Mouse (Mus musculus): ENCODE measurements at regions not wholly inside any gene's neighbourhood (a gene's known extent, or its start where the extent isn't known, plus 50 kb on each side); places are given as distances from the start of the nearest gene placed in this dataset.

GRCm38 (mm10) chr1:168681685-168682491, 249.8 kb upstream of the Pbx1 start:
- peak overlapping the region; percentile 48 for H3K27ac ChIP-seq (ENCODE audit: low read depth, low read length)
- no peaks in the 10 kb centered on the region for H3K27me3 ChIP-seq (ENCODE audit: insufficient read depth, low read length)
- H3K4me3 ChIP-seq (ENCODE audit: low read depth, low read length): no peak overlapping the region
- WGBS: 42% methylated on average over 6 of the region's 6 CpGs
- no peak overlapping the region; the same call in 1 of the 2 replicates for H3K9ac ChIP-seq (replicated peaks; ENCODE audit: low read length, poor library complexity, severe bottlenecking)
- H3K9me3 ChIP-seq (ENCODE audit: low read length): no peaks in the 10 kb centered on the region
- DNase-seq (ENCODE audit: low spot score) (no peak), ATAC-seq (ENCODE audit: low FRiP score) (0 out of 2 replicates have a peak, but pooled peaks have one; percentile 20)
- TF ChIP-seq CTCF (IDR thresholded peaks at IDR 0.05): no peak
- no peaks in the 10 kb centered on the region for H3K4me1 ChIP-seq (ENCODE audit: insufficient read depth, low read length)
- no peak overlapping the region for H3K4me2 ChIP-seq (ENCODE audit: low read depth, low read length, poor library complexity, severe bottlenecking)
- H3K36me3 ChIP-seq (ENCODE audit: insufficient read depth, low read length): no peaks in the 10 kb centered on the region

GRCm38 (mm10) chr1:168680674-168681073, 248.6 kb upstream of the Pbx1 start:
- H3K27me3 ChIP-seq (ENCODE audit: insufficient read depth, low read length): no peaks in the 10 kb centered on the region
- no peak for ATAC-seq (ENCODE audit: low FRiP score)
- DNase-seq (ENCODE audit: low spot score): no peak
- H3K9me3 ChIP-seq (ENCODE audit: low read length): no peaks in the 10 kb centered on the region
- TF ChIP-seq CTCF (IDR thresholded peaks at IDR 0.05): no peak
- no peak overlapping the region for H3K27ac ChIP-seq (ENCODE audit: low read depth, low read length)
- H3K4me2 ChIP-seq (ENCODE audit: low read depth, low read length, poor library complexity, severe bottlenecking): no peak overlapping the region
- H3K36me3 ChIP-seq (ENCODE audit: insufficient read depth, low read length): no peaks in the 10 kb centered on the region
- no peak overlapping the region for H3K4me3 ChIP-seq (ENCODE audit: low read depth, low read length)
- no peak overlapping the region for H3K9ac ChIP-seq (replicated peaks; ENCODE audit: low read length, poor library complexity, severe bottlenecking)
- WGBS: 84% methylated on average over 3 of the region's 3 CpGs
- 0 out of 2 replicates have a peak, but pooled peaks cover 3% of the 10 kb centered on the region for H3K4me1 ChIP-seq (ENCODE audit: insufficient read depth, low read length)

- Histone ChIP-seq H3K27ac (ENCODE audit: low read depth, low read length) (peak overlapping the region; percentile 85), H3K27me3 (ENCODE audit: insufficient read depth, low read length) (no peaks in the 10 kb centered on the region), H3K9ac (replicated peaks; ENCODE audit: low read length, poor library complexity, severe bottlenecking) (peak overlapping the region; percentile 48), H3K4me2 (ENCODE audit: low read depth, low read length, poor library complexity, severe bottlenecking) (peak overlapping the region; percentile 63), H3K4me3 (ENCODE audit: low read depth, low read length) (peak overlapping the region; percentile 30), H3K4me1 (ENCODE audit: insufficient read depth, low read length) (0 out of 2 replicates have a peak, but pooled peaks cover 4% of the 10 kb centered on the region), H3K36me3 (ENCODE audit: insufficient read depth, low read length) (no peaks in the 10 kb centered on the region), H3K9me3 (ENCODE audit: low read length) (no peaks in the 10 kb centered on the region)
- ATAC-seq (ENCODE audit: low FRiP score): peak; percentile 82
- DNase-seq (ENCODE audit: low spot score): peak; percentile 50
- TF ChIP-seq CTCF (IDR thresholded peaks at IDR 0.05): peak; percentile 26; the same call in 1 of the 2 replicates
- 20% methylated on average over 29 of the region's 29 CpGs for WGBS
Observed at GRCm38 (mm10) chr1:168676418-168677413, 244.6 kb upstream of the Pbx1 start.

- H3K36me3 ChIP-seq (ENCODE audit: insufficient read depth, low read length): no peaks in the 10 kb centered on the region
- ATAC-seq (ENCODE audit: low FRiP score) (0 out of 2 replicates have a peak, but pooled peaks have one; percentile 6), DNase-seq (ENCODE audit: low spot score) (peak; percentile 16)
- peak overlapping the region; percentile 85 for H3K27ac ChIP-seq (ENCODE audit: low read depth, low read length)
- peak overlapping the region; percentile 63 for H3K4me2 ChIP-seq (ENCODE audit: low read depth, low read length, poor library complexity, severe bottlenecking)
- H3K9ac ChIP-seq (replicated peaks; ENCODE audit: low read length, poor library complexity, severe bottlenecking): no peak overlapping the region
- H3K27me3 ChIP-seq (ENCODE audit: insufficient read depth, low read length): no peaks in the 10 kb centered on the region
- no peak overlapping the region for H3K4me3 ChIP-seq (ENCODE audit: low read depth, low read length)
- H3K9me3 ChIP-seq (ENCODE audit: low read length): no peaks in the 10 kb centered on the region
- 49% methylated on average over 10 of the region's 10 CpGs for WGBS
- TF ChIP-seq CTCF (IDR thresholded peaks at IDR 0.05): no peak
- H3K4me1 ChIP-seq (ENCODE audit: insufficient read depth, low read length): 0 out of 2 replicates have a peak, but pooled peaks cover 4% of the 10 kb centered on the region
Observed at GRCm38 (mm10) chr1:168675741-168676140, 243.7 kb upstream of the Pbx1 start.

GRCm38 (mm10) chr1:168662755-168663284, 230.8 kb upstream of the Pbx1 start:
- Histone ChIP-seq H3K4me2 (ENCODE audit: low read depth, low read length, poor library complexity, severe bottlenecking) (no peak overlapping the region; the same call in 1 of the 2 replicates), H3K4me1 (ENCODE audit: insufficient read depth, low read length) (peaks cover 7% of the 10 kb centered on the region; the same call in 1 of the 2 replicates), H3K36me3 (ENCODE audit: insufficient read depth, low read length) (no peaks in the 10 kb centered on the region), H3K4me3 (ENCODE audit: low read depth, low read length) (no peak overlapping the region), H3K27me3 (ENCODE audit: insufficient read depth, low read length) (no peaks in the 10 kb centered on the region), H3K9ac (replicated peaks; ENCODE audit: low read length, poor library complexity, severe bottlenecking) (no peak overlapping the region), H3K9me3 (ENCODE audit: low read length) (no peaks in the 10 kb centered on the region), H3K27ac (ENCODE audit: low read depth, low read length) (peak overlapping the region; percentile 55)
- WGBS: 18% methylated on average over 11 of the region's 11 CpGs
- peak; percentile 74 for TF ChIP-seq CTCF (IDR thresholded peaks at IDR 0.05)
- ATAC-seq (ENCODE audit: low FRiP score) (peak; percentile 78), DNase-seq (ENCODE audit: low spot score) (peak; percentile 72)
